Mouse (Mus musculus) intestine, embryonic 16.5 days (tissue): Measurements from ENCODE around the gene Shf. TPM values are rescaled to one million over a fixed set of nuclear protein-coding genes. Genes with fewer than 3 reads are reported as not detected.

Experiments used
- ATAC-seq: fragments of 200-750 bp; cut with Nextera tagmentation; 2 replicates; pipeline ENCODE4 v1.8.0; 2017; ENCODE audit warnings: moderate TSS enrichment, moderate library complexity
- H3K27ac ChIP-seq: fragments of 300-500 bp; sonication (generic); 2 replicates; pipeline ENCODE4 v1.5.1; 2014; ENCODE audit warnings: mild to moderate bottlenecking, low read length
- H3K27me3 ChIP-seq: fragments of 300-500 bp; sonication (generic); replicated peaks from 2 replicates; pipeline ENCODE4 v1.6.1; 2014; ENCODE audit warnings: low read length, control low read depth, mixed read lengths; ENCODE audit not compliant: control insufficient read depth, insufficient read depth
- H3K36me3 ChIP-seq: fragments of 300-500 bp; sonication (generic); 2 replicates; pipeline ENCODE4 v1.6.1; 2014; ENCODE audit warnings: low read length, control low read depth; ENCODE audit not compliant: control insufficient read depth, insufficient read depth
- H3K4me1 ChIP-seq: fragments of 300-500 bp; sonication (generic); 2 replicates; pipeline ENCODE4 v1.6.1; 2014; ENCODE audit warnings: low read length, control low read depth, mixed read lengths; ENCODE audit not compliant: control insufficient read depth, insufficient read depth
- H3K4me2 ChIP-seq: fragments of 300-500 bp; sonication (generic); 2 replicates; pipeline ENCODE4 v1.6.1; 2014; ENCODE audit warnings: low read depth, low read length, control low read depth
- H3K4me3 ChIP-seq: fragments of 300-500 bp; sonication (generic); 2 replicates; pipeline ENCODE4 v1.5.1; 2014; ENCODE audit warnings: mild to moderate bottlenecking, low read length
- H3K9ac ChIP-seq: fragments of 300-500 bp; sonication (generic); 2 replicates; pipeline ENCODE4 v1.6.1; 2014; ENCODE audit warnings: low read depth, low read length
- H3K9me3 ChIP-seq: fragments of 300-500 bp; sonication (generic); 2 replicates; pipeline ENCODE4 v1.6.1; 2016; ENCODE audit warnings: low read length, control low read depth; ENCODE audit not compliant: control insufficient read depth
- WGBS: fragments of 180-500 bp; shearing (Covaris S2); extraction: QIAGEN DNeasy Blood & Tissue Kit; methylation state at CpG from one replicate; pipeline ENCODE4 v1.1.7; 2014; 5-methylcytosine and 5-hydroxymethylcytosine counted together
- polyA plus RNA-seq: library from polyadenylated mRNA; unstranded; fragments of >200 nt; fragmentation: Nextera tagmentation; extraction: Ambion mirVana; gene quantifications from 2 replicates; pipeline ENCODE4 v1.2.1, GENCODE M21; 2015

Gene Shf
- polyA plus RNA-seq, 1 experiment from 2014 or later = 1.9 TPM

- no peak overlapping the region for H3K9ac ChIP-seq
- H3K4me2 ChIP-seq = no peak overlapping the region
- H3K9me3 ChIP-seq = no peaks in the 10 kb centered on the region
- peaks cover 15% of the 10 kb centered on the region; the same call in 1 of the 2 replicates for H3K4me1 ChIP-seq
- ATAC-seq = no peak
- no peaks in the 10 kb centered on the region for H3K27me3 ChIP-seq
- WGBS = 87% methylated on average over 13 of the region's 13 CpGs
- H3K36me3 ChIP-seq = no peaks in the 10 kb centered on the region
- no peak overlapping the region for H3K27ac ChIP-seq
- no peak overlapping the region for H3K4me3 ChIP-seq
Measured at GRCm38 (mm10) chr2:122362622-122363523, 6.1 kb downstream of the Shf start.

- Histone ChIP-seq H3K9ac (no peak overlapping the region), H3K4me3 (no peak overlapping the region), H3K4me1 (peaks cover 12% of the 10 kb centered on the region; the same call in 1 of the 2 replicates), H3K4me2 (no peak overlapping the region), H3K9me3 (no peaks in the 10 kb centered on the region), H3K27ac (no peak overlapping the region), H3K36me3 (no peaks in the 10 kb centered on the region), H3K27me3 (no peaks in the 10 kb centered on the region)
- 62% methylated on average over 10 of the region's 10 CpGs for WGBS
- no peak for ATAC-seq
Measured at GRCm38 (mm10) chr2:122361868-122362621, 6.9 kb downstream of the Shf start.

- 83% methylated on average over 6 of the region's 6 CpGs for WGBS
- no peaks in the 10 kb centered on the region for H3K9me3 ChIP-seq
- H3K4me2 ChIP-seq = no peak overlapping the region
- H3K27me3 ChIP-seq = no peaks in the 10 kb centered on the region
- ATAC-seq = no peak
- peaks cover 12% of the 10 kb centered on the region; the same call in 1 of the 2 replicates for H3K4me1 ChIP-seq
- 0 out of 2 replicates have a peak overlapping the region, but pooled peaks have one; percentile 13 for H3K9ac ChIP-seq
- no peak overlapping the region for H3K27ac ChIP-seq
- no peaks in the 10 kb centered on the region for H3K36me3 ChIP-seq
- no peak overlapping the region for H3K4me3 ChIP-seq
Measured at GRCm38 (mm10) chr2:122361181-122361580, 7.8 kb downstream of the Shf start.

GRCm38 (mm10) chr2:122360310-122360709, 8.7 kb downstream of the Shf start:
- Histone ChIP-seq H3K4me3 (no peak overlapping the region), H3K36me3 (no peaks in the 10 kb centered on the region), H3K4me2 (no peak overlapping the region), H3K9ac (no peak overlapping the region), H3K9me3 (no peaks in the 10 kb centered on the region), H3K4me1 (peaks cover 12% of the 10 kb centered on the region; the same call in 1 of the 2 replicates), H3K27ac (0 out of 2 replicates have a peak overlapping the region, but pooled peaks have one; percentile 10), H3K27me3 (no peaks in the 10 kb centered on the region)
- WGBS = 70% methylated on average over 6 of the region's 6 CpGs
- peak; percentile 77 for ATAC-seq

- H3K36me3 ChIP-seq = no peaks in the 10 kb centered on the region
- WGBS = 64% methylated on average over 3 of the region's 3 CpGs
- H3K9ac ChIP-seq = no peak overlapping the region
- H3K4me3 ChIP-seq = no peak overlapping the region
- H3K4me2 ChIP-seq = no peak overlapping the region
- H3K27me3 ChIP-seq = no peaks in the 10 kb centered on the region
- no peak for ATAC-seq
- no peaks in the 10 kb centered on the region for H3K9me3 ChIP-seq
- no peak overlapping the region for H3K27ac ChIP-seq
- H3K4me1 ChIP-seq = peaks cover 3% of the 10 kb centered on the region; the same call in 1 of the 2 replicates
Measured at GRCm38 (mm10) chr2:122356187-122356586, 12.8 kb downstream of the Shf start.

- Histone ChIP-seq H3K4me3 (no peak overlapping the region), H3K36me3 (no peaks in the 10 kb centered on the region), H3K27ac (no peak overlapping the region), H3K4me1 (no peaks in the 10 kb centered on the region; the same call in 1 of the 2 replicates), H3K27me3 (no peaks in the 10 kb centered on the region), H3K9ac (no peak overlapping the region), H3K9me3 (no peaks in the 10 kb centered on the region), H3K4me2 (no peak overlapping the region)
- 87% methylated on average over 5 of the region's 5 CpGs for WGBS
- ATAC-seq = no peak
Measured at GRCm38 (mm10) chr2:122355389-122355788, 13.6 kb downstream of the Shf start.

- Histone ChIP-seq H3K9ac (no peak overlapping the region), H3K4me1 (peaks cover 2% of the 10 kb centered on the region), H3K27ac (no peak overlapping the region), H3K9me3 (no peaks in the 10 kb centered on the region), H3K36me3 (no peaks in the 10 kb centered on the region), H3K4me2 (no peak overlapping the region), H3K4me3 (no peak overlapping the region), H3K27me3 (no peaks in the 10 kb centered on the region)
- WGBS = 65% methylated on average over 12 of the region's 12 CpGs
- ATAC-seq = no peak
Measured at GRCm38 (mm10) chr2:122354191-122354929, 14.6 kb downstream of the Shf start.

GRCm38 (mm10) chr2:122353765-122354164, 15.2 kb downstream of the Shf start:
- no peaks in the 10 kb centered on the region for H3K36me3 ChIP-seq
- ATAC-seq = no peak
- no peaks in the 10 kb centered on the region for H3K9me3 ChIP-seq
- no peak overlapping the region for H3K27ac ChIP-seq
- WGBS = 84% methylated on average over 8 of the region's 8 CpGs
- no peaks in the 10 kb centered on the region for H3K27me3 ChIP-seq
- H3K4me2 ChIP-seq = no peak overlapping the region
- H3K9ac ChIP-seq = no peak overlapping the region
- H3K4me3 ChIP-seq = no peak overlapping the region
- peaks cover 6% of the 10 kb centered on the region for H3K4me1 ChIP-seq

GRCm38 (mm10) chr2:122352992-122353391, 16.0 kb downstream of the Shf start:
- H3K27ac ChIP-seq = no peak overlapping the region
- peaks cover 8% of the 10 kb centered on the region for H3K4me1 ChIP-seq
- no peaks in the 10 kb centered on the region for H3K27me3 ChIP-seq
- H3K4me3 ChIP-seq = no peak overlapping the region
- WGBS = 76% methylated on average over 6 of the region's 6 CpGs
- H3K9me3 ChIP-seq = no peaks in the 10 kb centered on the region
- H3K36me3 ChIP-seq = no peaks in the 10 kb centered on the region
- no peak overlapping the region for H3K4me2 ChIP-seq
- ATAC-seq = no peak
- H3K9ac ChIP-seq = no peak overlapping the region
